Mouse (Mus musculus): ENCODE data around the gene Agap1.
A peak's percentile ranks its signal among the peaks of the same experiment; 100 is the strongest.

Gene Agap1

DNA sequence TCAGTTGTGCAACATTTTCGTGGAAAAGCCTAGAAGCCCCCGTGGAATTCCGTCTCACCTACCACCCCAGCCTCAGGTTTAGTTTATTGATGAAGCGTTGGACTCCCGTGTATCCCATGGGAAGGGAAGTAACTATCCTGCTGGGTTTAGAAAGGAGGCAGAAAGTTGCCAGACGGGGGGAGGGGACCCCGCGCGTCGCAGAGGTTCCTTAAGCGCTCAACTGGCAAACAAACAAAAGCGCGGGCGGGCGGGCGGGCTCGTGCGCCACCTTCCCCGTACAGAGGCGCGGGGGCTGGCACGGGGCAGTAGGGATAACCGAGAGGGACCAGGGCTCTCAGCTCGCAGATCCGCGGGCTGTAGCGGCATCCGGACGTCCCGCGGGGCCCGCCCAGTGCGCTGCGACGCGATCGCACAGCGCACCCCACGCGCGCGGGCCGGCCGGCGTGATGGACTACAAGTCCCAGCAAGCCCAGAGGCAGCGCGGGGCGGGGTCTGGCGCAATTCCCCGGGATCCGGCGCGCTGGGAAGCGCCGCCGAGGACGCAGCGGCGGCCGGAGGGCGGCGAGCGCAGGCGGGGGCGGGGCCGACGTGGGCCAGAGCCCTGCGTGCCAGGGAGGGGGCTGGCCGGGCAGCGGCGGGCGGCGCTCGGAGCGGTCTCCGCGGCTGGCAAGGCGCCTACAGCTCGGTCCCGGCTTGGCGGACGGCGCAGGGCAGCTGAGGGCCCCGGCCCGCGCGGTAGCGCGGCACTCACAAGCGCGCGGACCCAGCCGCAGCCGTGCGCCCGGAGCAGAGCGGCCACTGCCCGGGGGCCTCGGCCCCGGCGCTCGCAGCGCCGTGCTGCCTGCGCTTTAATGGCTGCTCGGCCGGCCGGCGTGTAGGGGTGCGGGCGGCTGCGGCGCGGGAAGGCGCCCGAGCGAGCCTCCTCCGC is at the start of gene Agap1:
TSS of gene Agap1 (plus strand) at position 611 of the 928 bp plus-strand sequence.
- peak; percentile 95 for DNase-seq (ENCODE audit: low spot score in 2 of 2)

DNA sequence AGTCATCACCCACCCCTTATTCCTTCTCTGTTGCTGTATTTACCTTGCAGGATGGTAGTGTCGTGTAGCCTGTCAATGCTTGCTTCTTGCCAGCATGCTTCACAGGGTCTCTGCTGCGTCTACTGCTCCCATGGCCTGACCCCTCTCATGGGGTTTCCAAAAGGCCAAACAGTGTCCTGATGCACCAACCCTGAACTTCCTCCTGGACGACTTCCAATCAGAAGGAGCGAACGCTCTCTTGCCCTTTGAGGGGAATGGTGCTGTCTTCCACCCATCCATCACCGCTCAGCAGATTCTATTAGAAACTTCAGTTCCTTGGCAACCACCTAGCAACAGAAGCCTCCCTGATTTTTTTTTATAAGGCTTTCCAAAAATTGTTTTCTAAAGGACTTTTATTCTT is 48.6 kb upstream of the Agap1 start:
- no peak for DNase-seq (ENCODE audit: low spot score in 2 of 2)

DNA sequence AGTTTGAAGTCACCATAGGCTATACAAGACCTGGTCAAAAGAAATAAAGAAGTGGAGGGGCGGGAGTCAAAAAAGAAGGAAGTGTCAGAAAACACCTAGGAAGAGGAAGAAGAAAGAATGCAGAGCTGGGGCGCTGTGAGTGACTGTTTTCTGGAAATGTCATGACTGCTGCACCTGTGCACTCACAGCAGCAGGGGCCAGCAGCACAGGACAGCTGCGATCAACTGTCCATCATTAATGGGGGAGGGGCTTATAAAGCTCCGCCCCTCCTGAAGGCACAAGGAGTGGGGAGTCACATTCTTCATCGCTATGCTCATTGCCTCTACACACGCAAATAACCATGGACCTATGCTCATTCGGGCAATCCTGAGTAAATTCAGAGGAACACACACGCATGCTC is 46.6 kb upstream of the Agap1 start:
- no peak for DNase-seq (ENCODE audit: low spot score in 2 of 2)

DNA sequence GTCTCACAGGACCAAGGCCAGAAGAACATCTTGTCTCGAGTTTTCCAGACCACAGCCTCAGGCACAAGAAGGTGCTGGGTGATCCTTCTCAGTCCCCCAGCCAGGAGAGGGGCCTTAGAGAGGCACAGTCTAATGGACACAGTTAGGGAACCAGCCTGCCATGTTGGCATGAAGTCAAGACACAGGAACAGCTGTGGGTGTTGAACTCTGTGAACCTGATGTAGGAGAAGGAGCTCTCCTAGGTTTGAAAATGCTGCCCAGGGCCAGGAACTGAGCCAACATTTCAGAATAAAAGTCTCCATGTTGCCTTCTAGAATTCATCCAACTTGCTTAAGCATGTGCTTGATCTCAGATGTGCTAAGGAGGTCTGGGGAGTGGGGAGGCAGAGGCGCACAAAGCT is 41.5 kb upstream of the Agap1 start:
- peak in 1 of 2 experiments; percentile 38 for DNase-seq (ENCODE audit: low spot score in 2 of 2)

DNA sequence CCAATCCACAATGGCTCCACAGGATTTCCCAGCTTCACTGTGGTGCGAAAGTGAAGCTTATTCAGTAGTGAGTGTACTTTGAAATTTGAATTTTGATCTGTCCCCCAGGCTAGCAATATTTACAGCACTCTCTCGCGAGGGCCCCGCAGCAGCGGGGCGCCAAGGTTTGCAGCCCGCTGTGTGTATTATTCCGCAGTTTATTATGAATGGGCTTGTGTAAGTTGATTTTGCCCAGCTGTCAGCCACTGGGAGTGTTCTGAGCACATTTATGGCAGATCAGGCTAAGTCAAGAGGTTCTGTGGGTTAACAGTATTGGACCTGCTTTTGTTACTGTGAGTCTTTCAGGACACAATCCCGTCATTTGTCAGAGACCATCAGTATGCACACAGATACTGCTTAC is 40.0 kb upstream of the Agap1 start:
- no peak for DNase-seq (ENCODE audit: low spot score in 2 of 2)

DNA sequence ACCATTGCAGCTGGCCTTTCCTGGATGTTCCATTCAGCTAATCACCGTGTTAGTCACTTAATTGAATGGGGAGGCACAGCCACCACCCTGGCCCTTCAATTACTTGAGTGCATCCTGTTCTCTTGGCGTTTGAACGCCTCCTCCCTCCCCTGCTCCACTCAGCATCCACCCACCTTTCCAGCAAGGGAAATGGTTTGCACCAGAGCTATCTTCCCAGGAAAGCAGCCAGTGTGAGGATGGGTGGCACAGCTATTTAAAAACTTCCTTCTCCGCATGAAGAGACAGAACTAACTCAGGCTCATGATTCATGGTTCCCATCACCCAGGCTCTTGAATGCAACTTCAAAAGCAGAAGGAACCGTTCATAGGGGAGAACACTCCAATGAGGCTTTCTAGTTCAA is 37.7 kb upstream of the Agap1 start:
- no peak for DNase-seq (ENCODE audit: low spot score in 2 of 2)

DNA sequence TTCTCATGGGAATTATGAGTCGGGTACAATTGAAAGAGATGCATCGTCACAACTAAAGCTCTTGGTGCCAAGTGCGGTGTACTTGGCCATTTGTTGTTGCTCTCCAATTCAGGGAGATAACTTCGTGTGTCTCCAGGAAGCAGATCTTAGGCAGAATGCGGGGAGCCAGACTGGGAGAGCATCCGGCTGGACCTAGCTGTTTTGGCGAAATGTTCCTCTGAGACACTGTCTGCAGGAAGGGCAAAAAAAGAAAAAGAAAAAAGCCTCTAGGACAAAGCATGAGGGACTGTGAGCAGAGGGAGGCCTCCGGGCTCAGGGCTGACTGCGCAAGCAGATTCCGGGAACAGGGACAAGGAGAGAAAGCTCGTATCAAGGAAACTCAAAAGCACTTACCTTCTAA is 34.0 kb upstream of the Agap1 start:
- DNase-seq (ENCODE audit: low spot score in 2 of 2): no peak

DNA sequence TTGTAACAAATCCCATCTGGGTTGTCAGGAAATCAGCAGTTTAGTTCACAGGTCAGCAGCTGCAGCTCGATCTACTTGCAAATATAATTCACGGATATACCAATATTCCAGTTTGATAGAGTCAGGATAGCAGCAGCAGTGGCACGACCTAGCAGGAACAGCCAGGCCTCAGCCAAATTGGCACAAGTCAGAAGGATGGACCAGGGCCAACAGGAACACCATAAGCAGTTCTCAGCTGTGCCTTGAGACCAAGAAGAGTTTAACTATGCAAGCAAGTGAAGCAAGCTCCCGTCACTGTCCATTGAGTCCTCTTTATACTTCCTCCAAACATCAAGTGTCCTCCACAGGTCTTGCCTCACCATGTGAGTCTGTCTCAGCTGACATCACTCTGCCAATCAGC is 33.2 kb upstream of the Agap1 start:
- DNase-seq (ENCODE audit: low spot score in 2 of 2): no peak

DNA sequence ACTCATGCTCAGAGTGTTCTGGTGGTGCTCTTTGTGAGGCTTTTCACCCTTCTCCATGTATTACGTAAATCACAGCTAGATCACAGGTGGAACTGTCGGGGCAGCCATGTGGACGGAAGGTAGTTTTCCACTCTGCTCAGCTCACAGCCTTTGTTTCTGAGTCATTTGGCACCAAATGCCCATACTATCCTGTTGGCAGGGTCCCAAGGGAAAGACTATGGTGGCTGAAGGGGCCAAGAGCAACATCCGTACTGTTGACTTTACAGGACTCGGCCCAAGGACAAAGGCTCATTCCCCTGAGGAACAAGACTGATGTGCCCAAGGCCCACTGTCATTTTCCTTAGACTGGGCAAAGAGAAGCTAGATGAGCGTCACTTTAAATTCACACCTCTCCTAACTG is 30.0 kb upstream of the Agap1 start:
- no peak for DNase-seq (ENCODE audit: low spot score in 2 of 2)

DNA sequence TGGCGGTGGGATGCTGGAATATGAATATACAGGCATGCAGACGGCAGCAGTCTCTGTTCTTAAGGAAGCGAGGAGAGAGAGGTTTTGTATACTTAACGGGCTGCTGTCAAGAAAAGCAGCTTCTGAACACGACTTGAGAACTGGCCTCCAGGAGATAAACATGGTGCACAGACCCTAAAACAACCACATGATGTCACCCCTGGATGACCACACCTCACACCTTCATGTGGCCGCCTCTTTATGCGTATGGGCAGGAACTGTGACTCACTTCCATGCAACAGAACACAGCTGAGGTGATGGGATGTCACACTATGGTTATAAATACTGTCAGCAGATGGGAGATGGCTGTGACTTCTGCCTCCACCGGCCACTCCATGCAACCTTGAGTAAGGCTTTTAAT is 28.5 kb upstream of the Agap1 start:
- no peak for DNase-seq (ENCODE audit: low spot score in 2 of 2)

DNA sequence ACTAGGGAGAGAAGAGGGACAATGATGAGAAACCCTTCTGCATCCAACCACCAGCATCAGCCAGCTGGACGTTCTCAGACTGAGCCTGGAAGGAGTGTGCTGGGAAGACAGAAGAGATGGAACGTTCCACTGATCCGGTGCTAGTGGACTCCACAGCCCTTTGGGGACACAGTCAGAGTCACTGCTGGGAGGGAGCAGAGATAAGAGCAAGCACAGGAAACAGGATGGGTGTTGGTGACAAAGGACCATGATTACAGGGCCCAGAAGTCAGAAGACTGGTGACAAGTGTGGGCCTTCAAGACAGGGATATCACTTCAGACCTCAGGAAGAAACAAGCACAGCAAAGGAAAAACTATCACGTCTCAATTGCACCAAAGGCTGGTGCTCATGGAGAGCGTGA is 25.9 kb upstream of the Agap1 start:
- no peak for DNase-seq (ENCODE audit: low spot score in 2 of 2)

DNA sequence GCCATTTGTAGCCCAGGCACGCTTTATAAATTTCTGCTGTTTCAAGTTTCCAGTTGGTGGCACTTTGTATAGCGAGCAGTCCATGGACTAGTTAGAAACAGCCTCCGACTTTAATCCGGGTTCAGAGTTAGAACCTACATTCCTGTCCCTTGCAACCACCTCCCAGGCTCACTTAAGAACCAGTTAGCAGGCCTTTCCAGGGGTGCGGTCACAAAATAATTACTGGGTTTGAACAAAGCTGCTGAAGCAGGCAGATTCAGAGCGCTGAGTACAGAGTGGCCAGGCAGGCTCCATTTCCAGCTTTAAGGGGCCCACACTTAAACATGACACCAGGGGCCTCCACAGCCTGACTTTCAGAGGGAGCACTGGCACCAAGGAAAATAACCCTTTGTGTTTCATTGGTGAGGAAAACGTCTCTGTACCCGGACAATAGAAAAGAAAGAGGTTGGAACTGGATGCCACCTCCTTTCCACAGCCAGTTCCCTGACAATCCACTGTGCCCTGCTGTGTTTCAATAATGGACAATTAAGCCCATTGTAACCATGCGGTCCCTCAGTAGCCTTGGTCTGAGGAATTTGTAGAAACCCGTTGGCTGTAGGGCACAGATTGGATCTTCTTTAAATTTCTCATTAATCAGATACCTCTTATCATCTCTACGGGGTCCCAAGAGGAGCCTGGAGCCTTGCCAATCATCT is 24.5 kb upstream of the Agap1 start:
- no peak for DNase-seq (ENCODE audit: low spot score in 2 of 2)

DNA sequence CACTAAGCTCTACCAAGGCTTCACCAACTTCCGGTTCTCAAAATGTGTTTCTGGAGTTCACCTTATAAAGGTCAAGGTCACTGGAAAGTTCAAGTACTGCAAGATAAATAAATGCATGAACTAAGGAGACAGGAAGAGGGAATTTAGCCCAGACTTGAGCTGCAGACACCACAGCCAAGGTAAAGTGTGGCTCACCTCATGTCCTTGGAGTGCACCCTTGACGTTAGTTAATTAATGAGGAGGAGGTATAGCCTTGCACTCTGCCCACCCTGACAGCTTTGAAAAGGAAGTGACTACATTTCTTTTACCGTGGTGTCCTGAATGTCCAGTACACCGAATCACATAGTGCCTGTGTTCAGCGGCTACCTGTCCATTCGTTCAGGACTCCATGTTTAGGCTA is 15.3 kb upstream of the Agap1 start:
- no peak for DNase-seq (ENCODE audit: low spot score in 2 of 2)

DNA sequence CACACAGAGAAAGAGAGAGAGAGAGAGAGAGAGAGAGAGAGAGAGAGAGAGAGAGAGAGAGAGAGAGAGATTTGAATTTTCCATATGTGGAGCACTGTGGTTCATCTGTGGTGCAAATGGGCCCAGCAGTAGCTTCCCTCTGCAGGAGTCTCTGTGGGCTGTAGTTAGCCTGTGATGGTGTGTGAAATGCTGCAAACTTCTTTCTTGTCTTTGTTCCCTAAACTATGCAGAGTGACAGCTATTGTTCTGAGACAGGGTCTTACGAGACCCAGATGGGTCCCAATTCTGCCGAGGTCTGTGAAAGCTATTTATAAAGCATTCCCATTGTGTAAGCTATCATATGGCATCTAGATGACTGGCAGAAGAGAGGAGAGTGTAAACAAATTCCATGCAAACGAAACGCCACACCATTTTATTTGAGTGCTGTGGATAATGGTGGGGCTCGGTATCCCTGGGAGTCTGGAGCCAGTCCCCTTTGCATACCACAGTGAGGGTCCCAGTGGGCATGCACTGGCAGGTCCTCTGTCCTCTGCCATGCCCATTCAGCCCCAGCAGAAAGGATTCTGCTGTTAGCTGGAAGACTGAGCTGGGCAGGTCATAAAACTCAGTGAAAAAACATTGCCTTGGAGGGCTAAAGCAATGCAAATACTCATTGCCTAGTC is 13.2 kb upstream of the Agap1 start:
- no peak for DNase-seq (ENCODE audit: low spot score in 2 of 2)

DNA sequence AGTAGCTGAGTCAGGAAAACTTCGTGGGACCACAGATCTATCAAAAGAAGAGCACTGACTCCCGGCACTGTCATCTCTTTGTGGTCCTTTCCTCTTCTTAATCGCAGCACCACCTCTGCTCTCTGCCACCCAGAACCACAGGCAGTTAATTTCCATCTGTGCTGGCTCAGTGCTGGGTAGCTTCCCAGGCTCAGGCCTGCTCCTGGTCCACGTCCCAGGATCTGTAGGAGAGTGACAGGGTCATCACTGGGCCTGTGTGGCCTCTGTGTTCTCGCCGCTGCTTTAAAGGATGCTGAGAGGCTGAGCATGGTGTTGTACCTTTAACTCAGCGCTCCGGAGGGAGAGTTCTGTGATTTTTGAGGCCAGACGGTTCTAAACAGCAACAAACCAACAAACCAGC is 11.1 kb upstream of the Agap1 start:
- DNase-seq (ENCODE audit: low spot score in 2 of 2): no peak

DNA sequence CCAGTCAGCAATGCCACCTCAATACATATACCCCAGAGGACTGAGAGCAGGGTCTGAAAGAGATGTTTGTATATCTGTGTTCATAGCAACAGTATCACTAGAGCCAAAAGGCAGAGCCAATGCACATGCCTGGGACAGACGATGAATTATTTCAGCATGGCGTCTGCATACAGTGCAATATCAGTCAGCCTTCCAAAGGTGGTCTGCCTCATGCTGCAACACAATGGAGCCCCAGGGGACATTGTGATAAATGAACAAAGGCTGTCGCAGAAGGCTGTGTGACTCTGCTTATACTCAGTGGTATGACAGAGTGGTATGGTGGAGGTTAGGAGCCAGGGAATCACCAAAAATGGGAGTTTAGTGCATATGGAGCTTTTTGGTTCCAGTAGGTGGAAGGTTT is 10.6 kb upstream of the Agap1 start:
- no peak for DNase-seq (ENCODE audit: low spot score in 2 of 2)

DNA sequence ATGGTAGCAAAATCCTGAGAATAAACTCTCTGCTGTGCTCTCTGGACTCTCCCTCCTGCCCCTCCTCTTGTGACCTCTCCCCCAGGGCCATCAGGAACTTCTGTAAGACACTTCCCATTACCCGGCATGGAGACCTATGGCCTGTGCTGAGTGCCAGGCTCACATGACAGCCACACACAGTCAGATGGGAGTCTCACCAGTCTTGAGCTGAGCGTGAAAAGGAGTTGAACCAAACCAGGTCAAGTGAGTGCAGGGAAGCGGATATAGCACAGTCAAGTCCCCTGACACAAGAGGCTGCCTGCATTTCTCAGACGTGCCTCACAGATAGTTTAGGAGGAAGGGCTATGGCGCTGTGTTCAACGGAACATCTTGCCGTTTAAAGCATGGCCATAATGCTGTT is 4.5 kb upstream of the Agap1 start:
- no peak for DNase-seq (ENCODE audit: low spot score in 2 of 2)

DNA sequence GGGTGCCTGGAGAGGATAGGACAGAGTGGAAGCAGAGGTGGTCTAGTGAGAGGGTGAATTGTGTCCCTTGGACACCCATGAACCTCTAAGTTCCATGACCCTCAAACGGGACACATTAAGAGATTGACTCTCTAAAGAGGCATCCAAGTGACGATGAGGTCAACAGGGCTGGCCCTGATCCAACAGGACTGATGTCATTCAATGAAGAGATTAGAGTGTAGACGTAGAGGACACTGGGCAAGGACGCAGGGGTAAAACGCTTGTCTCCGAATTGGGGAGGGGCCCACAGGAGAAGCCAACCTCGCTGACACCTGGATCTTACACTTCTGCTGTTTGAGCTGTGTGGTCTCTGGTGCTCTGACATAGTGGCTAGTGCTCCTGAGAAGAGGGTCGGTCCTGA is 2.5 kb upstream of the Agap1 start:
- DNase-seq (ENCODE audit: low spot score in 2 of 2): no peak

DNA sequence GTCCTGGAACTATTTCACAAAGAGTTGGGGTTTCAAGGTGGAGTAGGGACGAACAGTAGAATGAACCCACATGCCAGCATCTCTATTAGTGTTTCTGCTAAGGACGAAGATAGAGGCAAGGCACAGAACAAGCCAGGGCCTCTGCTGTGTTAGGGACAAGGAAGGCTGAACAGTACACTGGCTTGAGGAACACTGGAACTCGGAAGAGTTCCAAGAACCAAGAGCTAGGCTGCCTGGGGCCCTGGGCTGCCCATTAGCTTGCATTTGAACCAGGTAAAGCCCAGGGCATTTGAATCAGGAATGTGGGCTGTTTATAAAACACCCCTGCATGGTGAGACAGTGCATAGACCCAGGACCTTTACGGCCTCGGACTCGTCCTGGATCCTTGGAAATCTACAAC is 940 bp upstream of the Agap1 start:
- no peak for DNase-seq (ENCODE audit: low spot score in 2 of 2)

DNA sequence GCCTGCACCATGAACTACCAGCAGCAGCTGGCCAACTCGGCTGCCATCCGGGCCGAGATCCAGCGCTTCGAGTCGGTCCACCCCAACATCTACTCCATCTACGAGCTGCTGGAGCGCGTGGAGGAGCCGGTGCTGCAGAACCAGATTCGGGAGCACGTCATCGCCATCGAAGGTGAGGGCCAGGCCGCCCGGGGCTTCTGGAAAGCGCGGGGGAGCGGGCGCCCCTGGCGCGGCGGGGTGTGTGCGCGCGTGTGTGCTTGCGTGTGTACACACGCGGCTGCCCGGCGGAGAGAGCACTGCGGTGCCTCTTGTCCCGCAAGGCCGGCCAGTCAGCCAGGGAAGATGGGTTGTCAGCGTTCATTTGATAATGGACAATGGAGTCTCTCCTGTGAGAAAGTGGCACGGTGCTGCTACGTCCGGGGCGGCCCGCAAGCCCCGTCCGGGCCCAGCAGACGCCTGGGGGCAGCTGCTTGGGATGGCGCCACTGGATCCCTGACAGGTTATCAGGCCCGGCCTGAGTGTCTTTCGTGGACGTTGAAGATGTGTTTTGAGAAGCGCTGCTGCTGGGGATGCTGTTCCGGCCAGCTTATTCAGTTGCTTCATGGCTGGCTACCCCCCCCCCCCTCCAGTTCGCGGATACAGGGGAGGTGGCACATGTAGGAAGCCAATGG is 950 bp downstream of the Agap1 start:
- no peak for DNase-seq (ENCODE audit: low spot score in 2 of 2)

DNA sequence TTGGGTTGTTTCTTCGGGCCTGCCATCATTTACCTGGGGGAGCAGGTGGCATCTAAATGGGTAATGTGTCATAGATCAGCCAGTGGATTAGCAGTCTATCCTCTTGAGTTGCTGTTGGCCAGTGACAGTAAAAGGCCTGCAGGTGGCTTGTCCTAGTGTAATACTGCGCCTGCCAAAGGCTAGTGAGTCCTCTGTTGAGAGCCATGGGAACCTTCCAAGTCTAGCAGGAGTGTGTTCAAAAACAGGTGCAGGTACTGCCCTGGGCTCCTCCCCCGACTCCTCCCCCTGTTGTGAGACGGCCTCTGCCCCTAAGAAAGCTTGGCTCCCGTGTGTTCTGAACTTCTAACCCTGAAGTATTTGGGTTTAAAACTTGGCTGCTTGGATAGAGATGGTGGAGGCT is 1.9 kb downstream of the Agap1 start:
- no peak for DNase-seq (ENCODE audit: low spot score in 2 of 2)
